Mouse (Mus musculus) heart, adult 2 months (tissue): ENCODE measurements at regions not wholly inside any gene's neighbourhood (a gene's known extent, or its start where the extent isn't known, plus 50 kb on each side); places are given as distances from the start of the nearest gene placed in this dataset.
A peak's percentile ranks its signal among the peaks of the same experiment; 100 is the strongest.

Experiments
- DNase-seq, 2 experiments: peaks; one replicate each; pipeline ENCODE4 v3.0.0; 2021
- H3K27ac ChIP-seq: fragments of 200-600 bp; 2 replicates; pipeline ENCODE4 v1.8.1; 2022
- H3K27me3 ChIP-seq: fragments of 200-500 bp; 2 replicates; pipeline ENCODE4 v1.6.1; 2012; ENCODE audit warnings: mild to moderate bottlenecking, low read length, inconsistent platforms, mixed read lengths; ENCODE audit not compliant: control insufficient read depth, insufficient read depth
- H3K36me3 ChIP-seq: fragments of 200-500 bp; 2 replicates; pipeline ENCODE4 v1.6.1; 2012; ENCODE audit warnings: low read length, inconsistent platforms; ENCODE audit not compliant: control insufficient read depth, insufficient read depth
- H3K4me1 ChIP-seq: fragments of 200-500 bp; 2 replicates; pipeline ENCODE4 v1.6.1; 2011; ENCODE audit warnings: low read length; ENCODE audit not compliant: control insufficient read depth, insufficient read depth
- H3K4me3 ChIP-seq: fragments of 200-600 bp; 2 replicates; pipeline ENCODE4 v1.8.1; 2022
- H3K79me2 ChIP-seq: fragments of 200-500 bp; replicated peaks from 2 replicates; pipeline ENCODE4 v1.6.1; 2012; ENCODE audit warnings: mild to moderate bottlenecking, inconsistent platforms, low read length, moderate library complexity, mixed read lengths; ENCODE audit not compliant: control insufficient read depth, insufficient read depth
- H3K9ac ChIP-seq: fragments of 200-500 bp; 2 replicates; pipeline ENCODE4 v1.6.1; 2012; ENCODE audit warnings: low read depth, mild to moderate bottlenecking, control low read depth, inconsistent platforms, low read length, mixed read lengths
- CTCF ChIP-seq: fragments of 200-600 bp; IDR thresholded peaks from 2 replicates; pipeline ENCODE4 v1.8.1; 2022; ENCODE audit warnings: antibody characterized with exemption, mild to moderate bottlenecking, moderate library complexity
- EP300 ChIP-seq: fragments of 200-500 bp; IDR thresholded peaks from 2 replicates; pipeline ENCODE4 v1.6.1; 2011; ENCODE audit warnings: low read depth, low read length, control low read depth; ENCODE audit not compliant: insufficient read depth
- POLR2A ChIP-seq: fragments of 200-500 bp; IDR thresholded peaks from 2 replicates; pipeline ENCODE4 v1.6.1; 2011; ENCODE audit warnings: mild to moderate bottlenecking, low read depth, low read length, control low read depth; ENCODE audit not compliant: insufficient read depth
- WGBS: fragments of 180-500 bp; shearing (Covaris S2); methylation state at CpG from one replicate; pipeline ENCODE4 v1.1.7; 2018; 5-methylcytosine and 5-hydroxymethylcytosine counted together
- intact Hi-C: fragments of 180-260 bp; cut with DNase I; formaldehyde crosslinking; loops from one replicate; pipeline ENCODE4 v1.15.1; 2025

DNA sequence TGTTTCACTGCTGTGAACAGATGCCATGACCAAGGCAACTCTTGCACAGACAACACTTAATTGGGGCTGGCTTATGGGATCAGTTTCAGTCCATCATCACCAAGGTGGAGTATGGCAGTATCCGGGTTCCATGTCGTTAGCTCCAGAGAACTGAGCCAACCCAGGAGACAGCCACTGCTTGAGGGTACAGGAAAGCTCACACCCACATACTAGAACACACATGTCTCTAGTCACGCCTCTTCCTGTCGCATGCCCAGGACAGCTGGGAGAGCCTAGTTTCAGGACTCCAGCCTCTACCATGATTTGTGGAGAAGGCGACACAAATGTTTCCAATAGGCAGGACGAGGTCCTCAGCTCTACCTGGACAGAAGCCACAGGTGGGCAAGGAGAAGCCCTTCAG is 55.2 kb upstream of the Thy1 start:
- Histone ChIP-seq H3K27ac (no peak overlapping the region), H3K9ac (no peak overlapping the region), H3K36me3 (no peaks in the 10 kb centered on the region), H3K4me3 (no peak overlapping the region), H3K79me2 (no peaks in the 10 kb centered on the region), H3K27me3 (no peaks in the 10 kb centered on the region), H3K4me1 (peaks cover 16% of the 10 kb centered on the region)
- 84% methylated on average over 6 of the region's 6 CpGs for WGBS
- no peak for DNase-seq
- intact Hi-C loops = loop anchor here (10.0 kb wide), 3 partner anchors 247 to 397 kb away; partner anchors contain the start of genes Cbl and Nlrx1
- TF ChIP-seq CTCF (no peak), EP300 (no peak), POLR2A (no peak)

DNA sequence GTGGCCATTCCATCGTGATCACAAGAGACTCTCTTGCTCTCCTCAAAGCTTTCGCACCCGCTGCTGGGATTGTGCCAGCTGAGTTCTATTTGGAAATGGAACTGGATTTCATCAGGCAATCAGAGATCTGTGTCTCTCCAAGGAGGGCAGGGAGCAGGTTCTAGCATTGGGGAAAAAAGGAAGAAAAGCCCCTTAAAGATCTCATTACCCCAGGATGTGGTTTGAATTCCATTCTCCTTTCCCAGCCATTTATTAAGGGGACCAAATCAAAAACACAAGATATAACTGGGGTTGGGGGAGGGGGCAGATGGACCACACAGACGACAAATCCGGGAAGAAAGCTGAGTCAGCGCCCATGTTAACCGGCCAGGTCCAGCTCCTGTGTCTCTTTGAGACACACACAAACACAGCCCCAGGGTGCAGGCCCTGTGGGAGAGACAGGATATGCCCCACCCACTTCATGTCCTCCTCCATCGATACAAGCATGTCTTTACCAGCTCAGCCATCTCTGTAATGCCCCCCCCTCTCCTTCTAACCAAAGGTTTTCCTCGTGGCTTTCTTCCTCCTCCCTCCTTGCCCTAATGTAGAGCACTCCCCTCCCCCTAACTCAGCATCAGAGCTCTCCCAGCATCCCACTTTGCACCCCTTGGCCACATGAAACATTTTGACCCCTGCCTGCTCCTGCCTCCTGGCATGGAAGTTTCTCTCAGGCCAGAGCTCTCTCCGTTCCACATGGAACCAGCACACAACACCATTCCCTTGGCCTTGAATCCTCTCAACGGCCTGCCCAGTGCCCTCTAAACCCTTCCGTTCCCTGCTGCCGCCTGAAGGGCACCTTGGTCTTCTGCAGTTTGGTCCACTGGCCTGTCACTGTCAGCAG is 54.0 kb upstream of the Thy1 start:
- DNase-seq = peak in 1 of 2 experiments; percentile 11
- H3K27ac ChIP-seq = peak overlapping the region; percentile 59
- intact Hi-C loops = loop anchor here (10.0 kb wide), 3 partner anchors 246 to 396 kb away; partner anchors contain the start of genes Cbl and Nlrx1

DNA sequence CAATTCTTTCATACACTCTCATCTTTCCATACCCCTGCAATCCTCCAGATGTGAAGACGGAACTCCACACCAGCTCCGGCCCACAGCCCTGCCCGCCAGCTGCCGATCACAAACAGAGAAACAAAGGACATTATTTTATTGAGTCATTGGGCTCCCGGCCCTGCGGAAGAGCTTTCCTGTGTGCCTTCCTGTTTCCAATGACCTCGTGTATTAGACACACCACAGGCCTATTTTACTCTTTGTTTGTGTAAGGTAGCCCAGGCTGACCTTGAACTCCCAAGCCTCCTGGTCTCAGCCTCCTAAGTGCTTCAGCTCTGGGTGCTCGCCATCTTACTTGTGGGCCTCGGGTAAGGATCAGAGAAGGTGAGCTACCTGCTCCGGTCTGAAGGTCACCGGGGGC is 53.1 kb upstream of the Thy1 start:
- 57% methylated on average over 11 of the region's 11 CpGs for WGBS
- no peaks in the 10 kb centered on the region for H3K27me3 ChIP-seq
- no peak overlapping the region for H3K9ac ChIP-seq
- TF ChIP-seq POLR2A (no peak), CTCF (no peak), EP300 (0 out of 2 replicates have a peak, but pooled peaks have one; percentile 50)
- H3K4me1 ChIP-seq = peaks cover 20% of the 10 kb centered on the region
- no peak overlapping the region for H3K4me3 ChIP-seq
- intact Hi-C loops = no loop called here
- peak in 1 of 2 experiments; percentile 19 for DNase-seq
- H3K79me2 ChIP-seq = no peaks in the 10 kb centered on the region
- H3K36me3 ChIP-seq = no peaks in the 10 kb centered on the region
- peak overlapping the region; percentile 59 for H3K27ac ChIP-seq

More for the DNA sequence above, 54.0 kb upstream of the Thy1 start:
- Histone ChIP-seq H3K79me2 (no peaks in the 10 kb centered on the region), H3K4me1 (peaks cover 25% of the 10 kb centered on the region), H3K36me3 (no peaks in the 10 kb centered on the region), H3K4me3 (no peak overlapping the region), H3K9ac (no peak overlapping the region), H3K27me3 (no peaks in the 10 kb centered on the region)
- WGBS = 45% methylated on average over 13 of the region's 13 CpGs
- no peak for TF ChIP-seq POLR2A
- TF ChIP-seq CTCF = no peak
- no peak for TF ChIP-seq EP300

DNA sequence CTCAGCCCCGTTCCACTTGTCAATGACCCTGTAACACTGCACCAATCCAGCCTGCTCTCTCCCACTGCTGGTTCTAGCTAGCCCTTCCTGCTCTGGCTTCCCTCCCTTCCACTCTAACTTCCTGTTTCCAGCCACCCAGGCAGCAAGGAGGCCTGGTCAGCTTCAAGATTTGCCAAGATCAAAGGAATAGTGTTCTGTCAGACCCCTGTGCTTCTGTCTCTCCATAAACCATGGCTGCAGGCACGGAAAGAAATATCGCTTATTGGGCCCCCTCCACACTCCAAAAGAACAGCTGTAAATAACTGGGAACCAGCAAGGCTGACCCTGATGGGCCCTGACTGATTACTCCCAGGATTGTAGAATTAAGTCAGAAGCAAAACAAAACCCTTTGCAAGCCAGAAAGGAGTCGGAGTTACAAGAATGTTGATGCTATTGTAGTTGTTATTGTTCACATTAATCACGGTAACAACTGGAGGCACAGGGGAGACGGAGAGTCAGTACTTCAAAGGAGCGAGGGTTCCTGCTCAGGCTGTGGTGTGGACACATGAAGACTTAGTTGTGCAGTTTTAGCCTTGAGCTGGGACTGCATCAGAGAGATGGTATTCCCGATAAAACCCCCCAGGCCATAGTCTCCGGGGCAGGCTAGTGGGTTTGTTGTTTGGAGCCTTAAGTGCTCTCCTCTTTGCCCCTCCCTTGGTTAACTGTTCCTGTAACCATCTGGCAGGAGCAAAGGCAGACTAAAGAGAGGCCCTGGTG is 49.8 kb upstream of the Thy1 start:
- peak in 1 of 2 experiments; percentile 11 for DNase-seq
- intact Hi-C loops = no loop called here
- WGBS = 34% methylated on average over 9 of the region's 9 CpGs
- Histone ChIP-seq H3K79me2 (no peaks in the 10 kb centered on the region), H3K27me3 (no peaks in the 10 kb centered on the region), H3K27ac (peak overlapping the region; percentile 65), H3K36me3 (no peaks in the 10 kb centered on the region), H3K4me1 (peaks cover 20% of the 10 kb centered on the region), H3K9ac (no peak overlapping the region), H3K4me3 (no peak overlapping the region)
- TF ChIP-seq CTCF (no peak), POLR2A (no peak), EP300 (no peak)
